8 mouse cellular contexts compared by ENCODE assay signal in genomic region chr4:24966299-24966991, GRCm38 (mm10). TPM values are rescaled to one million over a fixed set of nuclear protein-coding genes. Genes with fewer than 3 reads are reported as not detected.
DNase-seq lines count a peak whose midpoint lies in the region; ATAC-seq and TF ChIP-seq lines count a peak whose summit lies in the region.

Gpr63 (plus strand) TSS chr4:24966407.

- ATAC-seq in cerebellum, adult (ENCODE audit: insufficient number of reproducible peaks, low FRiP score, low TSS enrichment): peak; percentile 88
- ATAC-seq in forebrain, embryonic 14.5 days: peak; percentile 98
- ATAC-seq in heart, postnatal 0 days (ENCODE audit: insufficient read depth, low read depth): peak; percentile 92
- peak; percentile 41 for ATAC-seq in liver, embryonic 14.5 days (ENCODE audit: insufficient read depth)
- ATAC-seq in neural tube, embryonic 13.5 days (ENCODE audit: low read depth): peak; percentile 99

- H3K9me3 ChIP-seq in forebrain, embryonic 14.5 days (replicated peaks; ENCODE audit: control insufficient read depth, low read length): no peaks in the 10 kb centered on the region
- no peaks in the 10 kb centered on the region for H3K9me3 ChIP-seq in heart, postnatal 0 days (replicated peaks; ENCODE audit: control insufficient read depth, low read length)
- H3K9me3 ChIP-seq in liver, embryonic 14.5 days (ENCODE audit: control insufficient read depth, low read length): no peaks in the 10 kb centered on the region
- H3K9me3 ChIP-seq in neural tube, embryonic 13.5 days: no peaks in the 10 kb centered on the region

- no peak for TF ChIP-seq POLR2A in thymus, adult 2 months (IDR thresholded peaks at IDR 0.05; ENCODE audit: control insufficient read depth, extremely low read depth, insufficient read depth, low read length, poor library complexity)

- H3K4me1 ChIP-seq in forebrain, embryonic 14.5 days (ENCODE audit: control insufficient read depth, insufficient read depth, low read length): peaks cover 11% of the 10 kb centered on the region
- H3K4me1 ChIP-seq in heart, postnatal 0 days (ENCODE audit: control insufficient read depth, insufficient read depth): no peaks in the 10 kb centered on the region
- H3K4me1 ChIP-seq in liver, embryonic 14.5 days (replicated peaks; ENCODE audit: control insufficient read depth in 2 of 2, insufficient read depth in 2 of 2, low read length in 1 of 2): no peaks in the 10 kb centered on the region
- H3K4me1 ChIP-seq in neural tube, embryonic 13.5 days (replicated peaks): peaks cover 9% of the 10 kb centered on the region
- H3K4me1 ChIP-seq in thymus, adult 2 months (replicated peaks; ENCODE audit: control insufficient read depth, insufficient read depth, low read length): no peaks in the 10 kb centered on the region

- TF ChIP-seq CTCF in heart, postnatal 0 days (IDR thresholded peaks at IDR 0.05; ENCODE audit: low read depth): peak; percentile 22; the same call in 1 of the 2 replicates
- TF ChIP-seq CTCF in liver, embryonic 14.5 days (IDR thresholded peaks at IDR 0.05; ENCODE audit: low read depth): no peak
- TF ChIP-seq CTCF in thymus, adult 2 months (IDR thresholded peaks at IDR 0.05; ENCODE audit: borderline replicate concordance, control insufficient read depth, extremely low read depth, insufficient read depth, low read length, poor library complexity): no peak

- H3K4me2 ChIP-seq in forebrain, embryonic 14.5 days (ENCODE audit: low read length): peak within 1 kb of the TSS; percentile 65
- peak within 1 kb of the TSS; percentile 93 for H3K4me2 ChIP-seq in heart, postnatal 0 days (ENCODE audit: low read depth, low read length)
- H3K4me2 ChIP-seq in liver, embryonic 14.5 days (ENCODE audit: low read depth): peak within 1 kb of the TSS; percentile 60
- H3K4me2 ChIP-seq in neural tube, embryonic 13.5 days: peak within 1 kb of the TSS; percentile 72

- H3K27ac ChIP-seq in forebrain, embryonic 14.5 days (ENCODE audit: low read depth, low read length): peak within 1 kb of the TSS; percentile 93
- H3K27ac ChIP-seq in heart, postnatal 0 days (ENCODE audit: low read depth): peak within 1 kb of the TSS; percentile 74
- H3K27ac ChIP-seq in liver, embryonic 14.5 days: no peak within 1 kb of the TSS
- H3K27ac ChIP-seq in neural tube, embryonic 13.5 days (replicated peaks): peak within 1 kb of the TSS; percentile 94
- no peak within 1 kb of the TSS for H3K27ac ChIP-seq in thymus, adult 2 months (ENCODE audit: control insufficient read depth, insufficient read depth, low read length)

- peak; percentile 5 for DNase-seq in CD4-positive, CD25-positive, alpha-beta regulatory T cell, adult 2 months (ENCODE audit: low read depth, low spot score)
- peak; percentile 90 for DNase-seq in forebrain, embryonic 14.5 days (ENCODE audit: low spot score)
- peak; percentile 53 for DNase-seq in heart, postnatal 0 days (ENCODE audit: low spot score)
- peak; percentile 57 to 81 for DNase-seq in kidney, postnatal 25 days
- no peak for DNase-seq in liver, embryonic 14.5 days (ENCODE audit: low read depth in 3 of 3, low spot score in 3 of 3)
- peak; percentile 1 for DNase-seq in thymus, adult 2 months

- H3K27me3 ChIP-seq in forebrain, embryonic 14.5 days (replicated peaks; ENCODE audit: control insufficient read depth, insufficient read depth, low read length): no peaks in the 10 kb centered on the region
- H3K27me3 ChIP-seq in heart, postnatal 0 days (ENCODE audit: control insufficient read depth, insufficient read depth, low read length): peaks cover 8% of the 10 kb centered on the region; the same call in 1 of the 2 replicates
- H3K27me3 ChIP-seq in liver, embryonic 14.5 days (ENCODE audit: control insufficient read depth, insufficient read depth, low read length): peaks cover 23% of the 10 kb centered on the region
- H3K27me3 ChIP-seq in neural tube, embryonic 13.5 days: no peaks in the 10 kb centered on the region
- H3K27me3 ChIP-seq in thymus, adult 2 months (ENCODE audit: control insufficient read depth, insufficient read depth, low read length): no peaks in the 10 kb centered on the region

- TF ChIP-seq EP300 in heart, postnatal 0 days (IDR thresholded peaks at IDR 0.05; ENCODE audit: low read depth): no peak
- no peak for TF ChIP-seq EP300 in liver, embryonic 14.5 days (IDR thresholded peaks at IDR 0.05; ENCODE audit: low read depth)

- peak within 1 kb of the TSS; percentile 94 for H3K9ac ChIP-seq in forebrain, embryonic 14.5 days (ENCODE audit: low read length)
- H3K9ac ChIP-seq in heart, postnatal 0 days (replicated peaks; ENCODE audit: low read depth, low read length): peak within 1 kb of the TSS; percentile 70
- no peak within 1 kb of the TSS; the same call in 1 of the 2 replicates for H3K9ac ChIP-seq in liver, embryonic 14.5 days (replicated peaks)
- peak within 1 kb of the TSS; percentile 93 for H3K9ac ChIP-seq in neural tube, embryonic 13.5 days

- no peaks in the 10 kb centered on the region for H3K36me3 ChIP-seq in forebrain, embryonic 14.5 days (ENCODE audit: control insufficient read depth, insufficient read depth, low read length)
- no peaks in the 10 kb centered on the region for H3K36me3 ChIP-seq in heart, postnatal 0 days (replicated peaks; ENCODE audit: control insufficient read depth, insufficient read depth, low read length)
- H3K36me3 ChIP-seq in liver, embryonic 14.5 days (replicated peaks; ENCODE audit: control insufficient read depth, insufficient read depth, low read depth): no peaks in the 10 kb centered on the region
- no peaks in the 10 kb centered on the region for H3K36me3 ChIP-seq in neural tube, embryonic 13.5 days
- no peaks in the 10 kb centered on the region for H3K36me3 ChIP-seq in thymus, adult 2 months (ENCODE audit: control insufficient read depth, insufficient read depth, low read length)

- under 1% methylated on average over 69 of the region's 78 CpGs for WGBS in forebrain, embryonic 14.5 days
- under 1% methylated on average over 58 of the region's 78 CpGs for WGBS in heart, postnatal 0 days
- WGBS in liver, embryonic 14.5 days (ENCODE audit: insufficient replicate concordance): under 1% methylated on average over 58 of the region's 78 CpGs
- under 1% methylated on average over 76 of the region's 78 CpGs for WGBS in neural tube, embryonic 13.5 days
- WGBS in thymus, adult 2 months: under 1% methylated on average over 78 of the region's 78 CpGs

- peak within 1 kb of the TSS; percentile 73 for H3K4me3 ChIP-seq in forebrain, embryonic 14.5 days (ENCODE audit: low read depth, low read length)
- H3K4me3 ChIP-seq in heart, postnatal 0 days (ENCODE audit: low read depth, low read length): peak within 1 kb of the TSS; percentile 82
- peak within 1 kb of the TSS; percentile 35 to 48 for H3K4me3 ChIP-seq in liver, embryonic 14.5 days (ENCODE audit: insufficient read depth in 1 of 2, low read depth in 2 of 2, low read length in 2 of 2)
- H3K4me3 ChIP-seq in neural tube, embryonic 13.5 days: peak within 1 kb of the TSS; percentile 73
- H3K4me3 ChIP-seq in thymus, adult 2 months (ENCODE audit: control insufficient read depth, insufficient read depth, low read length): peak within 1 kb of the TSS; percentile 5; the same call in 1 of the 2 replicates

RNA-seq across cellular contexts. Expression of gene Gpr63, which starts in this region (rescaled TPM):
- polyA plus RNA-seq in forebrain, embryonic 14.5 days (2014; fragmentation: Nextera tagmentation; extraction: Ambion mirVana): 3.0 and 4.3 TPM in 2 replicates
- 0.23 and 0.69 TPM in 2 replicates for total RNA-seq in heart, postnatal 0 days (2014; rRNA removed; ENCODE audit: low replicate concordance)
- polyA plus RNA-seq in heart, postnatal 0 days (2015; fragmentation: Nextera tagmentation; extraction: Ambion mirVana): 0.16 and 0.18 TPM in 2 replicates
- 0.02 TPM in 2 replicates for polyA plus RNA-seq in liver, embryonic 14.5 days (2012; rRNA removed)
- polyA plus RNA-seq in liver, embryonic 14.5 days (2014; fragmentation: Nextera tagmentation; extraction: Ambion mirVana): not detected in 2 replicates
- polyA plus RNA-seq in neural tube, embryonic 13.5 days (2015; fragmentation: Nextera tagmentation; extraction: Ambion mirVana): 1.5 and 1.6 TPM in 2 replicates
- polyA plus RNA-seq in thymus, adult 2 months (2012; rRNA removed): 1.7 and 3.1 TPM in 2 replicates

Comparison
In these comparisons a context has a peak if more than half of its experiments do, and no peak if none do; other contexts are left out.
1. Peak in DNase-seq, ATAC-seq, H3K4me3 ChIP-seq, H3K27ac ChIP-seq, H3K9ac ChIP-seq and H3K4me2 ChIP-seq in heart, postnatal 0 days; RNA of the gene not detected or under 1 TPM.
2. Peak in ATAC-seq, H3K4me3 ChIP-seq and H3K4me2 ChIP-seq in liver, embryonic 14.5 days; RNA of the gene not detected or under 1 TPM.
3. DNase-seq: peak in CD4-positive, CD25-positive, alpha-beta regulatory T cell, adult 2 months (single experiment), forebrain, embryonic 14.5 days (single experiment), kidney, postnatal 25 days (2 of 2) and thymus, adult 2 months (single experiment); none in liver, embryonic 14.5 days (0 of 3).
4. ATAC-seq: peak in every context shown above with its lines; median percentile 99 in neural tube, embryonic 13.5 days; 98 in forebrain, embryonic 14.5 days; 92 in heart, postnatal 0 days; 88 in cerebellum, adult; 41 in liver, embryonic 14.5 days.
5. H3K27ac ChIP-seq: peak in forebrain, embryonic 14.5 days (single experiment) and neural tube, embryonic 13.5 days (single experiment); none in liver, embryonic 14.5 days (single experiment) and thymus, adult 2 months (single experiment).
6. H3K4me3 ChIP-seq: peak in every context shown above with its lines; median percentile 82 in heart, postnatal 0 days; 73 in forebrain, embryonic 14.5 days; 73 in neural tube, embryonic 13.5 days; 42 in liver, embryonic 14.5 days; 5 in thymus, adult 2 months.
7. Peak in every context shown above with its lines, with median percentiles within 50 percentile points of each other: H3K4me2 ChIP-seq.